Mouse (Mus musculus) embryonic facial prominence, embryonic 11.5 days (tissue): ENCODE results near the gene Gdpd2. TPM values are rescaled to one million over a fixed set of nuclear protein-coding genes. Genes with fewer than 3 reads are reported as not detected.

Experiments used
- ATAC-seq: fragments of 200-750 bp; cut with Nextera tagmentation; replicated peaks from 2 replicates; pipeline ENCODE4 v1.8.0; 2017; ENCODE audit warnings: low read depth; ENCODE audit not compliant: insufficient number of reproducible peaks, low FRiP score, low TSS enrichment
- DNase-seq: peaks from one replicate; pipeline ENCODE4 v3.0.0-alpha.2; 2015; ENCODE audit warnings: low spot score
- H3K27ac ChIP-seq: fragments of 300-500 bp; sonication (generic); replicated peaks from 2 replicates; pipeline ENCODE4 v1.5.1; 2014; ENCODE audit warnings: mild to moderate bottlenecking, low read depth, low read length, control low read depth
- H3K27me3 ChIP-seq: fragments of 300-500 bp; sonication (generic); 2 replicates; pipeline ENCODE4 v1.6.1; 2014; ENCODE audit warnings: mild to moderate bottlenecking, low read length, moderate library complexity, mixed read lengths; ENCODE audit not compliant: control insufficient read depth, insufficient read depth
- H3K36me3 ChIP-seq: fragments of 300-500 bp; sonication (generic); replicated peaks from 2 replicates; pipeline ENCODE4 v1.6.1; 2014; ENCODE audit warnings: low read depth, mild to moderate bottlenecking, low read length, moderate library complexity, mixed read lengths; ENCODE audit not compliant: control insufficient read depth, insufficient read depth
- H3K4me1 ChIP-seq: fragments of 300-500 bp; sonication (generic); 2 replicates; pipeline ENCODE4 v1.6.1; 2014; ENCODE audit warnings: low read length, mixed read lengths; ENCODE audit not compliant: control insufficient read depth, insufficient read depth
- H3K4me2 ChIP-seq: fragments of 300-500 bp; sonication (generic); 2 replicates; pipeline ENCODE4 v1.6.1; 2014; ENCODE audit warnings: low read depth, mild to moderate bottlenecking, control low read depth, low read length, moderate library complexity
- H3K4me3 ChIP-seq: fragments of 300-500 bp; sonication (generic); 2 replicates; pipeline ENCODE4 v1.5.1; 2014; ENCODE audit warnings: low read depth, low read length, control low read depth
- H3K9ac ChIP-seq: fragments of 300-500 bp; sonication (generic); replicated peaks from 2 replicates; pipeline ENCODE4 v1.6.1; 2014; ENCODE audit warnings: mild to moderate bottlenecking, control low read depth, low read length
- H3K9me3 ChIP-seq: fragments of 300-500 bp; sonication (generic); replicated peaks from 2 replicates; pipeline ENCODE4 v1.6.1; 2016; ENCODE audit warnings: mild to moderate bottlenecking, low read length, inconsistent platforms, mixed read lengths; ENCODE audit not compliant: control insufficient read depth
- WGBS: fragments of 180-500 bp; shearing (Covaris S2); extraction: QIAGEN DNeasy Blood & Tissue Kit; methylation state at CpG from one replicate; pipeline ENCODE4 v1.1.7; 2014; 5-methylcytosine and 5-hydroxymethylcytosine counted together
- polyA plus RNA-seq: library from polyadenylated mRNA; unstranded; fragments of >200 nt; fragmentation: Nextera tagmentation; extraction: Ambion mirVana; gene quantifications from 2 replicates; pipeline ENCODE4 v1.2.1, GENCODE M21; 2014

The Gdpd2 gene
- polyA plus RNA-seq, 1 experiment from 2014 or later: 3.3 TPM

GRCm38 (mm10) chrX:100730266-100730665 is 593 bp downstream of the Gdpd2 start:
- Histone ChIP-seq H3K4me2 (peak overlapping the region; percentile 34), H3K9me3 (no peaks in the 10 kb centered on the region), H3K27ac (no peak overlapping the region), H3K36me3 (no peaks in the 10 kb centered on the region), H3K4me1 (no peaks in the 10 kb centered on the region), H3K4me3 (no peak overlapping the region), H3K9ac (peak overlapping the region; percentile 34; the same call in 1 of the 2 replicates), H3K27me3 (no peaks in the 10 kb centered on the region)
- DNase-seq (no peak), ATAC-seq (peak; percentile 54; the same call in 1 of the 2 replicates)
- 35% methylated on average over 8 of the region's 8 CpGs for WGBS

GRCm38 (mm10) chrX:100734359-100734758 is 4.7 kb downstream of the Gdpd2 start:
- H3K4me1 ChIP-seq: no peaks in the 10 kb centered on the region
- no peak overlapping the region for H3K27ac ChIP-seq
- H3K9me3 ChIP-seq: no peaks in the 10 kb centered on the region
- no peak for DNase-seq
- H3K4me3 ChIP-seq: no peak overlapping the region
- no peak for ATAC-seq
- no peak overlapping the region for H3K9ac ChIP-seq
- no peak overlapping the region for H3K4me2 ChIP-seq
- WGBS: 84% methylated on average over 7 of the region's 7 CpGs
- H3K27me3 ChIP-seq: peaks cover 3% of the 10 kb centered on the region; the same call in 1 of the 2 replicates
- H3K36me3 ChIP-seq: no peaks in the 10 kb centered on the region

GRCm38 (mm10) chrX:100738918-100739317 is 9.2 kb downstream of the Gdpd2 start:
- Histone ChIP-seq H3K9ac (no peak overlapping the region), H3K36me3 (no peaks in the 10 kb centered on the region), H3K9me3 (no peaks in the 10 kb centered on the region), H3K4me3 (peak overlapping the region; percentile 18), H3K27me3 (peaks cover 3% of the 10 kb centered on the region; the same call in 1 of the 2 replicates), H3K4me2 (peak overlapping the region; percentile 38), H3K27ac (no peak overlapping the region), H3K4me1 (no peaks in the 10 kb centered on the region)
- ATAC-seq (peak; percentile 68; the same call in 1 of the 2 replicates), DNase-seq (peak; percentile 65)
- 21% methylated on average over 13 of the region's 14 CpGs for WGBS

- Histone ChIP-seq H3K4me2 (peak overlapping the region; percentile 38), H3K4me1 (no peaks in the 10 kb centered on the region), H3K4me3 (peak overlapping the region; percentile 18), H3K36me3 (no peaks in the 10 kb centered on the region), H3K27me3 (peaks cover 3% of the 10 kb centered on the region; the same call in 1 of the 2 replicates), H3K9ac (0 out of 2 replicates have a peak overlapping the region, but pooled peaks have one; percentile 18), H3K9me3 (no peaks in the 10 kb centered on the region), H3K27ac (no peak overlapping the region)
- WGBS: 29% methylated on average over 10 of the region's 10 CpGs
- DNase-seq: peak; percentile 37
- ATAC-seq: peak; percentile 79; the same call in 1 of the 2 replicates
These were observed 9.8 kb downstream of the Gdpd2 start for GRCm38 (mm10) chrX:100739443-100739842.

GRCm38 (mm10) chrX:100740785-100741184 is 11.1 kb downstream of the Gdpd2 start:
- Histone ChIP-seq H3K27me3 (peaks cover 3% of the 10 kb centered on the region; the same call in 1 of the 2 replicates), H3K27ac (no peak overlapping the region)
- WGBS: 49% methylated on average over 6 of the region's 6 CpGs

GRCm38 (mm10) chrX:100741940-100742339 is 12.3 kb downstream of the Gdpd2 start:
- peaks cover 3% of the 10 kb centered on the region; the same call in 1 of the 2 replicates for H3K27me3 ChIP-seq

More at GRCm38 (mm10) chrX:100740785-100741184, 11.1 kb downstream of the Gdpd2 start:
- DNase-seq (no peak), ATAC-seq (no peak)
- Histone ChIP-seq H3K4me1 (no peaks in the 10 kb centered on the region), H3K4me3 (no peak overlapping the region), H3K4me2 (no peak overlapping the region), H3K9me3 (no peaks in the 10 kb centered on the region), H3K9ac (no peak overlapping the region), H3K36me3 (no peaks in the 10 kb centered on the region)

GRCm38 (mm10) chrX:100765855-100766254 is 36.2 kb downstream of the Gdpd2 start:
- ATAC-seq (no peak), DNase-seq (no peak)
- Histone ChIP-seq H3K4me3 (no peak overlapping the region), H3K27ac (no peak overlapping the region), H3K36me3 (no peaks in the 10 kb centered on the region), H3K27me3 (no peaks in the 10 kb centered on the region), H3K4me2 (no peak overlapping the region), H3K4me1 (no peaks in the 10 kb centered on the region), H3K9me3 (no peaks in the 10 kb centered on the region), H3K9ac (no peak overlapping the region)
- 85% methylated on average over 6 of the region's 6 CpGs for WGBS

More at GRCm38 (mm10) chrX:100741940-100742339, 12.3 kb downstream of the Gdpd2 start:
- Histone ChIP-seq H3K4me3 (no peak overlapping the region), H3K27ac (no peak overlapping the region), H3K9me3 (no peaks in the 10 kb centered on the region), H3K36me3 (no peaks in the 10 kb centered on the region), H3K4me1 (no peaks in the 10 kb centered on the region), H3K4me2 (no peak overlapping the region), H3K9ac (no peak overlapping the region)
- WGBS: 6% methylated on average over 10 of the region's 10 CpGs
- ATAC-seq: no peak
- peak; percentile 64 for DNase-seq

GRCm38 (mm10) chrX:100767181-100767884 is 37.7 kb downstream of the Gdpd2 start, which contains the start of gene Dlg3:
TSS of gene Dlg3 (plus strand) at chrX:100767722.
- Histone ChIP-seq H3K9ac (0 out of 2 replicates have a peak within 1 kb of the TSS, but pooled peaks have one; percentile 18), H3K4me2 (peak within 1 kb of the TSS; percentile 84)

More at GRCm38 (mm10) chrX:100767181-100767884, 37.7 kb downstream of the Gdpd2 start, which contains the start of gene Dlg3:
- 10% methylated on average over 18 of the region's 26 CpGs for WGBS
- DNase-seq (peak; percentile 70), ATAC-seq (peak; percentile 79)
- Histone ChIP-seq H3K27me3 (no peaks in the 10 kb centered on the region), H3K9me3 (no peaks in the 10 kb centered on the region), H3K36me3 (no peaks in the 10 kb centered on the region), H3K27ac (no peak within 1 kb of the TSS), H3K4me3 (peak within 1 kb of the TSS; percentile 44), H3K4me1 (no peaks in the 10 kb centered on the region)
